Mouse (Mus musculus): ENCODE results near the gene Prkg1. TPM values are rescaled to one million over a fixed set of nuclear protein-coding genes. Genes with fewer than 3 reads are reported as not detected.

Prkg1 gene
- total RNA-seq (2014; rRNA removed) (9.9 and 13.2 TPM in 2 replicates), polyA plus RNA-seq (2015; fragmentation: Nextera tagmentation; extraction: Ambion mirVana) (3.9 and 5.1 TPM in 2 replicates)

GRCm38 (mm10) chr19:31764801-31765340 lies at the start of gene Prkg1:
Gene Prkg1 (minus strand): TSS chr19:31765033.
- no peaks in the 10 kb centered on the region for H3K36me3 ChIP-seq (ENCODE audit: insufficient read depth, low read length)
- TF ChIP-seq CTCF (IDR thresholded peaks at IDR 0.05): no peak
- H3K9ac ChIP-seq (replicated peaks; ENCODE audit: low read length, poor library complexity, severe bottlenecking): peak within 1 kb of the TSS; percentile 42
- no peaks in the 10 kb centered on the region for H3K9me3 ChIP-seq (ENCODE audit: low read length)
- H3K27ac ChIP-seq (ENCODE audit: low read depth, low read length): no peak within 1 kb of the TSS
- ATAC-seq (ENCODE audit: low FRiP score) (peak; percentile 73), DNase-seq (ENCODE audit: low spot score) (peak; percentile 52)
- H3K4me2 ChIP-seq (ENCODE audit: low read depth, low read length, poor library complexity, severe bottlenecking): peak within 1 kb of the TSS; percentile 95
- H3K4me3 ChIP-seq (ENCODE audit: low read depth, low read length): peak within 1 kb of the TSS; percentile 46
- H3K4me1 ChIP-seq (ENCODE audit: insufficient read depth, low read length): peaks cover 12% of the 10 kb centered on the region
- WGBS: under 1% methylated on average over 23 of the region's 23 CpGs
- H3K27me3 ChIP-seq (ENCODE audit: insufficient read depth, low read length): peaks cover 20% of the 10 kb centered on the region

- no peak overlapping the region for H3K9ac ChIP-seq (replicated peaks; ENCODE audit: low read length, poor library complexity, severe bottlenecking)
- TF ChIP-seq CTCF (IDR thresholded peaks at IDR 0.05): no peak
- DNase-seq (ENCODE audit: low spot score) (no peak), ATAC-seq (ENCODE audit: low FRiP score) (no peak)
- no peaks in the 10 kb centered on the region for H3K27me3 ChIP-seq (ENCODE audit: insufficient read depth, low read length)
- no peak overlapping the region for H3K4me3 ChIP-seq (ENCODE audit: low read depth, low read length)
- H3K36me3 ChIP-seq (ENCODE audit: insufficient read depth, low read length): no peaks in the 10 kb centered on the region
- no peaks in the 10 kb centered on the region for H3K9me3 ChIP-seq (ENCODE audit: low read length)
- no peak overlapping the region for H3K4me2 ChIP-seq (ENCODE audit: low read depth, low read length, poor library complexity, severe bottlenecking)
- no peak overlapping the region for H3K27ac ChIP-seq (ENCODE audit: low read depth, low read length)
- 61% methylated on average over 4 of the region's 4 CpGs for WGBS
- no peaks in the 10 kb centered on the region for H3K4me1 ChIP-seq (ENCODE audit: insufficient read depth, low read length)
Observed at GRCm38 (mm10) chr19:31813087-31813486, 48.3 kb upstream of the Prkg1 start.

- 34% methylated on average over 5 of the region's 5 CpGs for WGBS
- H3K4me1 ChIP-seq (ENCODE audit: insufficient read depth, low read length): no peaks in the 10 kb centered on the region
- H3K36me3 ChIP-seq (ENCODE audit: insufficient read depth, low read length): no peaks in the 10 kb centered on the region
- peak; percentile 52 for TF ChIP-seq CTCF (IDR thresholded peaks at IDR 0.05)
- H3K9ac ChIP-seq (replicated peaks; ENCODE audit: low read length, poor library complexity, severe bottlenecking): no peak overlapping the region
- DNase-seq (ENCODE audit: low spot score) (peak; percentile 9), ATAC-seq (ENCODE audit: low FRiP score) (no peak)
- no peak overlapping the region for H3K4me2 ChIP-seq (ENCODE audit: low read depth, low read length, poor library complexity, severe bottlenecking)
- no peak overlapping the region for H3K4me3 ChIP-seq (ENCODE audit: low read depth, low read length)
- no peaks in the 10 kb centered on the region for H3K27me3 ChIP-seq (ENCODE audit: insufficient read depth, low read length)
- no peaks in the 10 kb centered on the region for H3K9me3 ChIP-seq (ENCODE audit: low read length)
- H3K27ac ChIP-seq (ENCODE audit: low read depth, low read length): no peak overlapping the region
Observed at GRCm38 (mm10) chr19:31811371-31811770, 46.5 kb upstream of the Prkg1 start.

GRCm38 (mm10) chr19:31805391-31805790 lies 40.6 kb upstream of the Prkg1 start:
- no peak for ATAC-seq (ENCODE audit: low FRiP score)
- WGBS: 72% methylated on average over 7 of the region's 7 CpGs
- Histone ChIP-seq H3K9me3 (ENCODE audit: low read length) (no peaks in the 10 kb centered on the region), H3K9ac (replicated peaks; ENCODE audit: low read length, poor library complexity, severe bottlenecking) (no peak overlapping the region), H3K36me3 (ENCODE audit: insufficient read depth, low read length) (no peaks in the 10 kb centered on the region), H3K4me2 (ENCODE audit: low read depth, low read length, poor library complexity, severe bottlenecking) (no peak overlapping the region), H3K27ac (ENCODE audit: low read depth, low read length) (no peak overlapping the region), H3K4me1 (ENCODE audit: insufficient read depth, low read length) (no peaks in the 10 kb centered on the region), H3K27me3 (ENCODE audit: insufficient read depth, low read length) (no peaks in the 10 kb centered on the region), H3K4me3 (ENCODE audit: low read depth, low read length) (no peak overlapping the region)
- DNase-seq (ENCODE audit: low spot score): no peak
- TF ChIP-seq CTCF (IDR thresholded peaks at IDR 0.05): no peak

GRCm38 (mm10) chr19:31795485-31796046 lies 30.7 kb upstream of the Prkg1 start:
- H3K4me2 ChIP-seq (ENCODE audit: low read depth, low read length, poor library complexity, severe bottlenecking): no peak overlapping the region
- ATAC-seq (ENCODE audit: low FRiP score) (no peak), DNase-seq (ENCODE audit: low spot score) (peak; percentile 42)
- no peaks in the 10 kb centered on the region for H3K36me3 ChIP-seq (ENCODE audit: insufficient read depth, low read length)
- no peaks in the 10 kb centered on the region for H3K27me3 ChIP-seq (ENCODE audit: insufficient read depth, low read length)
- H3K4me3 ChIP-seq (ENCODE audit: low read depth, low read length): no peak overlapping the region
- 48% methylated on average over 9 of the region's 9 CpGs for WGBS
- no peak for TF ChIP-seq CTCF (IDR thresholded peaks at IDR 0.05)
- no peaks in the 10 kb centered on the region for H3K4me1 ChIP-seq (ENCODE audit: insufficient read depth, low read length)
- H3K9me3 ChIP-seq (ENCODE audit: low read length): no peaks in the 10 kb centered on the region
- no peak overlapping the region for H3K27ac ChIP-seq (ENCODE audit: low read depth, low read length)
- no peak overlapping the region for H3K9ac ChIP-seq (replicated peaks; ENCODE audit: low read length, poor library complexity, severe bottlenecking)

GRCm38 (mm10) chr19:31791724-31792123 lies 26.9 kb upstream of the Prkg1 start:
- ATAC-seq (ENCODE audit: low FRiP score) (no peak), DNase-seq (ENCODE audit: low spot score) (no peak)
- H3K36me3 ChIP-seq (ENCODE audit: insufficient read depth, low read length): no peaks in the 10 kb centered on the region
- no peak for TF ChIP-seq CTCF (IDR thresholded peaks at IDR 0.05)
- H3K27me3 ChIP-seq (ENCODE audit: insufficient read depth, low read length): no peaks in the 10 kb centered on the region
- 50% methylated on average over 3 of the region's 3 CpGs for WGBS
- no peak overlapping the region for H3K4me2 ChIP-seq (ENCODE audit: low read depth, low read length, poor library complexity, severe bottlenecking)
- no peak overlapping the region for H3K27ac ChIP-seq (ENCODE audit: low read depth, low read length)
- no peak overlapping the region for H3K4me3 ChIP-seq (ENCODE audit: low read depth, low read length)
- H3K9ac ChIP-seq (replicated peaks; ENCODE audit: low read length, poor library complexity, severe bottlenecking): no peak overlapping the region
- H3K9me3 ChIP-seq (ENCODE audit: low read length): no peaks in the 10 kb centered on the region
- H3K4me1 ChIP-seq (ENCODE audit: insufficient read depth, low read length): no peaks in the 10 kb centered on the region

Measured in midbrain, postnatal 0 days (tissue).